Mouse (Mus musculus) regulatory T cell (primary cell): Measurements from ENCODE around the gene Amotl1.
"Not testable (repeated sequence)": the region's sequence is repeated elsewhere in the genome, so short reads cannot be mapped to it uniquely, and the experiment has no call there.

ENCODE experiments used
- in situ Hi-C: fragments of 300-600 bp; cut with MboI, MseI; formaldehyde crosslinking; loops from one replicate; pipeline ENCODE4 v1.15.1; 2025; ENCODE audit warnings: high pct_unique_total_duplicates

Amotl1 gene

GRCm38 (mm10) chr9:14644956-14645355 lies at the start of gene Amotl1:
Gene Amotl1, minus strand, starts transcription at chr9:14645056.
- in situ Hi-C loops, result no loop called here

GRCm38 (mm10) chr9:14689376-14690108 lies 44.7 kb upstream of the Amotl1 start:
- in situ Hi-C loops, result no loop called here

GRCm38 (mm10) chr9:14684363-14684762 lies 39.5 kb upstream of the Amotl1 start:
- in situ Hi-C loops, result no loop called here

- in situ Hi-C loops, result no loop called here
These were observed 37.9 kb upstream of the Amotl1 start for GRCm38 (mm10) chr9:14682741-14683140.

- in situ Hi-C loops, result no loop called here
These were observed 35.7 kb upstream of the Amotl1 start for GRCm38 (mm10) chr9:14680584-14680983.

- in situ Hi-C loops, result no loop called here
These were observed 31.1 kb upstream of the Amotl1 start for GRCm38 (mm10) chr9:14675707-14676691.

- in situ Hi-C loops, result no loop called here
These were observed 29.6 kb upstream of the Amotl1 start for GRCm38 (mm10) chr9:14674506-14674905.

GRCm38 (mm10) chr9:14673109-14673508 lies 28.3 kb upstream of the Amotl1 start:
- in situ Hi-C loops, result no loop called here

- in situ Hi-C loops, result not testable (repeated sequence)
These were observed 27.1 kb upstream of the Amotl1 start for GRCm38 (mm10) chr9:14671965-14672364.

GRCm38 (mm10) chr9:14668382-14668781 lies 23.5 kb upstream of the Amotl1 start:
- in situ Hi-C loops, result no loop called here

- in situ Hi-C loops, result no loop called here
These were observed 21.2 kb upstream of the Amotl1 start for GRCm38 (mm10) chr9:14666071-14666470.

- in situ Hi-C loops, result no loop called here
These were observed 18.7 kb upstream of the Amotl1 start for GRCm38 (mm10) chr9:14663591-14663990.

- in situ Hi-C loops, result no loop called here
These were observed 18.0 kb upstream of the Amotl1 start for GRCm38 (mm10) chr9:14662876-14663275.

GRCm38 (mm10) chr9:14662138-14662537 lies 17.3 kb upstream of the Amotl1 start:
- in situ Hi-C loops, result no loop called here

GRCm38 (mm10) chr9:14657926-14658325 lies 13.1 kb upstream of the Amotl1 start:
- in situ Hi-C loops, result no loop called here

GRCm38 (mm10) chr9:14654010-14654409 lies 9.2 kb upstream of the Amotl1 start:
- in situ Hi-C loops, result no loop called here

GRCm38 (mm10) chr9:14652761-14653160 lies 7.9 kb upstream of the Amotl1 start:
- in situ Hi-C loops, result no loop called here

GRCm38 (mm10) chr9:14647849-14648248 lies 3.0 kb upstream of the Amotl1 start:
- in situ Hi-C loops, result no loop called here

GRCm38 (mm10) chr9:14646641-14647040 lies 1.8 kb upstream of the Amotl1 start:
- in situ Hi-C loops, result no loop called here

GRCm38 (mm10) chr9:14646061-14646460 lies 1.2 kb upstream of the Amotl1 start:
- in situ Hi-C loops, result no loop called here

- in situ Hi-C loops, result no loop called here
These were observed 1.5 kb downstream of the Amotl1 start for GRCm38 (mm10) chr9:14643328-14643727.

- in situ Hi-C loops, result no loop called here
These were observed 2.4 kb downstream of the Amotl1 start for GRCm38 (mm10) chr9:14642251-14643021.
